Mouse (Mus musculus) effector memory CD4-positive, alpha-beta T cell, adult 7 months (primary cell): Measurements from ENCODE around the gene D10Jhu81e. TPM values are rescaled to one million over a fixed set of nuclear protein-coding genes. Genes with fewer than 3 reads are reported as not detected.

Experiments used
- polyA plus RNA-seq: library from polyadenylated mRNA; unstranded; fragments of 100-300 nt; shearing (Covaris generic); gene quantifications from one replicate; pipeline ENCODE4 v1.2.1, GENCODE M21; 2017

The D10Jhu81e gene
- 37.2 TPM for polyA plus RNA-seq

DNA sequence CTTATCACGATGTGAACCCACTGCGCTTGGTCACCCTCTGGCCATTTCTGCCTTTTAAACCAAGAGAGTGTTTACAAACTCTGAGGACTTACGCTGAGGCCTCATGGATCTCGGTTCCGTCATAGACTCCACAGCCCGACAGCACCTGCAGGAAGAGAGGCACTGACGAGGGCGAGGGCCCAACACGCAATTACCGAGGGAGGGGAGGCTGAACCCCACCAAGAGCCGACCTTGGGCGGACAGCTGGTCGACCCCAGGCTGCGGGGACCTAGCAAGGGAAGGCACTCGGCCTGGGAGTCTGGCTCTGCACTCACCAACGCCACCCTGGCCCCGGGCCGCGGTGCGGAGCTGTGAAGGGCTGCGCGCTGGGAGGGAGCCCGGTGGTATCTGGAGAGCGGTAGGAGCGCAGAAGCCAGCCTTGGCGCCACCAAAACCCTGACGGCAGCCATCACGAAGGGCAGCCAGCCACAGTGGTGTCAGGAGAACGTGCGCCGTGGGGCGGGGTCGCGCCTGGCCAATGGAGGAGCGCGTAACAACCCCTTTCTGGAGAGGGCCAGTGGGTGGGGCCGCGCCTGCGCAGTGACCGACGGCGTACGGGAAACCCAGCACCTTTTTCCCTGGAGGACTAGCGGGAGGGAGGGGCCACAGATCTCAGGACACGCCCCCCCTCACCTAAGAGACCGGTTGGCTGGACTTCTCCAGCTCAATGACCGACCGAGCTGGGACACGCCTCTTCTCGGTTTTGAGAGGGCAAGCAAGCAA lies at the start of gene D10Jhu81e:
Gene D10Jhu81e (minus strand): TSS at position 502 of the 762 bp plus-strand sequence.

DNA sequence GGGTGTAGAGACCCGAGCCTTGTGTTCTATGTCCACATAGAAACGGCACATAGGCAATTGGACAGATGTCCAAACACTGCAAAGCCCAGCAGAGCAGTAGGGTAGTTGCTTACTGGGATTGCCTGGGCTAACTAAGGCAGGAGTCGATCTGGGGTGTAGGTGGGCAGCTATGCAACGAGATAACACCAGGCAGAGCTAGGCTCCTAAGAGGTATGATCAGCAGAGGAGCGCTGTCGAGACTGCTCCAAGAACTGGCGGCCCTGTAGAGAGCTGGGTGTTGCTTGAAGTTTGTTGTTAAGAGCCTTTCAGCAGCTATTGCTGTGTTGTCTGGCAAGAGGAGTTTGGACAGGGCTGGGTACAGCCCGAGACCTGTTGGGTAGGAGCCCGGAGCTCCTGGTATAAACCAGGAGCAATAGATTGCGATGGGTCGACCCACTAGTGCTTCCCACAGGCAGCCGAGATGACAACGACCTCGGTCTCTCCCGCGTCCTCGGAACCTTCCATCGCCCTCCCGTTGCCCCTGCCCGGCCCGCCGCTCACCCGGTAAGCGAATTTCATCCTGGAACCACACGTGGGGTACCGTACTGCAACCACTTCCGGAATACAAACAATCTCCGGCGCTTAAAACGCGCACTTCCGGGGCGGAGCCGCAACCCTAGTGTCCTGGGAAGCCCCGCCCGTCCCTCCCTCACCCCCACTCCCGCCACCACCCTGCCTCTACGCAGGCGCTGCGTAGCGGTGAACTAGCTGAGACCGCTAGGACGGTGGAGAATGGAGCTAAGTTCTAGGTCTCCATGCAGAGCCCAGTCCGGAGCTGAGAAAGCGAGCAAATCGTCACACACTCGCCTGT lies 15.2 kb upstream of the D10Jhu81e start, which contains the start of gene Pwp2:
Gene Pwp2 (minus strand): TSS at position 619 of the 850 bp plus-strand sequence.

Other genes starting within 250 kb of the D10Jhu81e start
- gene Trpm2, start 199.2 kb downstream of the D10Jhu81e start, polyA plus RNA-seq = 1.1 TPM
- 11.6 TPM for gene 1810043G02Rik, start 191.3 kb downstream of the D10Jhu81e start, polyA plus RNA-seq
- gene Pfkl, start 159.7 kb downstream of the D10Jhu81e start, polyA plus RNA-seq = 110 TPM
- gene Dnmt3l, start 127.8 kb downstream of the D10Jhu81e start, polyA plus RNA-seq = not detected
- gene Aire, start 126.2 kb downstream of the D10Jhu81e start, polyA plus RNA-seq = 0.39 TPM
- gene Icosl, start 100.5 kb downstream of the D10Jhu81e start, polyA plus RNA-seq = 14.9 TPM
- 24.8 TPM for gene Pwp2, start 15.4 kb upstream of the D10Jhu81e start, polyA plus RNA-seq
- gene Trappc10, start 74.9 kb upstream of the D10Jhu81e start, polyA plus RNA-seq = 35.3 TPM
- 129 TPM for gene Agpat3, start 182.7 kb upstream of the D10Jhu81e start, polyA plus RNA-seq
- 242 TPM for gene Rrp1, start 243.3 kb upstream of the D10Jhu81e start, polyA plus RNA-seq